Mouse (Mus musculus): Measurements from ENCODE around the gene Tradd. TPM values are rescaled to one million over a fixed set of nuclear protein-coding genes. Genes with fewer than 3 reads are reported as not detected.

The Tradd gene
- polyA plus RNA-seq, 1 experiment from 2014 or later = 26.2 TPM

GRCm38 (mm10) chr8:105269461-105269947 lies 5.1 kb upstream of the Tradd start, which contains the start of gene Hsf4:
TSS of gene Hsf4 (plus strand) at chr8:105269801.
- H3K4me3 ChIP-seq (ENCODE audit: low read depth, low read length) = peak within 1 kb of the TSS; percentile 41
- no peak within 1 kb of the TSS for H3K27ac ChIP-seq (ENCODE audit: low read depth)
- ATAC-seq (replicated peaks; ENCODE audit: low FRiP score, low TSS enrichment, low read depth) (no peak; the same call in 1 of the 2 replicates), DNase-seq (ENCODE audit: low spot score) (peak; percentile 76)
- H3K4me2 ChIP-seq (ENCODE audit: low read length) = peak within 1 kb of the TSS; percentile 82
- no peaks in the 10 kb centered on the region for H3K9me3 ChIP-seq (ENCODE audit: control insufficient read depth, low read length)
- peak within 1 kb of the TSS; percentile 11 for H3K9ac ChIP-seq (ENCODE audit: low read length)
- H3K4me1 ChIP-seq (replicated peaks; ENCODE audit: control insufficient read depth, insufficient read depth, low read length) = peaks cover 27% of the 10 kb centered on the region
- peaks cover 89% of the 10 kb centered on the region for H3K27me3 ChIP-seq (replicated peaks; ENCODE audit: control insufficient read depth, insufficient read depth, low read length)
- WGBS = under 1% methylated on average over 42 of the region's 42 CpGs
- H3K36me3 ChIP-seq (ENCODE audit: control insufficient read depth, insufficient read depth, low read length) = no peaks in the 10 kb centered on the region

DNA sequence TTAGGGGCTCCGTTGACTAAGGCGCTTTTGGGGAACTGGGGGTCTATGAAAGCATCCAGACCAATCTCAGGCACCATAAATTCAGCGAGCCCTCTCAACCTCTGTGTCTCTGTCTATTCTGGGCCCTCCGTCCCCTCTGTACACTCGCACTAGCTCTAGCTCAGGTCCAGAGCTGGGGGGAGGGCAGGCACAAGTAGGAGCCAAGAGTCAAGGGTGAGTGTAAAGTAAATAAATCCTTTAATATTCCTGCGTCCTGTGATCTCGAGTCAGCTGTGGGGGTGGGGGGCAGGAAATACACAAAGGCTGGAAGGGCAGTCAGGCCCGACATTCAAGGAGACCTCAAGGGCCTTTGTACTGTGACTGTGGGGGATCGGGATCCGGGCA lies 4.7 kb upstream of the Tradd start:
- Histone ChIP-seq H3K27me3 (replicated peaks; ENCODE audit: control insufficient read depth, insufficient read depth, low read length) (peaks cover 85% of the 10 kb centered on the region), H3K9ac (ENCODE audit: low read length) (peak overlapping the region; percentile 11; the same call in 1 of the 2 replicates), H3K36me3 (ENCODE audit: control insufficient read depth, insufficient read depth, low read length) (no peaks in the 10 kb centered on the region), H3K4me3 (ENCODE audit: low read depth, low read length) (peak overlapping the region; percentile 41), H3K9me3 (ENCODE audit: control insufficient read depth, low read length) (no peaks in the 10 kb centered on the region), H3K4me1 (replicated peaks; ENCODE audit: control insufficient read depth, insufficient read depth, low read length) (peaks cover 27% of the 10 kb centered on the region), H3K27ac (ENCODE audit: low read depth) (no peak overlapping the region), H3K4me2 (ENCODE audit: low read length) (peak overlapping the region; percentile 82)
- 4% methylated on average over 10 of the region's 10 CpGs for WGBS
- ATAC-seq (replicated peaks; ENCODE audit: low FRiP score, low TSS enrichment, low read depth) (peak; percentile 13; the same call in 1 of the 2 replicates), DNase-seq (ENCODE audit: low spot score) (no peak)

GRCm38 (mm10) chr8:105268342-105269074 lies 4.1 kb upstream of the Tradd start:
- peak; percentile 42 for ATAC-seq (replicated peaks; ENCODE audit: low FRiP score, low TSS enrichment, low read depth)
- WGBS = 2% methylated on average over 65 of the region's 65 CpGs
- peak overlapping the region; percentile 11; the same call in 1 of the 2 replicates for H3K9ac ChIP-seq (ENCODE audit: low read length)

DNA sequence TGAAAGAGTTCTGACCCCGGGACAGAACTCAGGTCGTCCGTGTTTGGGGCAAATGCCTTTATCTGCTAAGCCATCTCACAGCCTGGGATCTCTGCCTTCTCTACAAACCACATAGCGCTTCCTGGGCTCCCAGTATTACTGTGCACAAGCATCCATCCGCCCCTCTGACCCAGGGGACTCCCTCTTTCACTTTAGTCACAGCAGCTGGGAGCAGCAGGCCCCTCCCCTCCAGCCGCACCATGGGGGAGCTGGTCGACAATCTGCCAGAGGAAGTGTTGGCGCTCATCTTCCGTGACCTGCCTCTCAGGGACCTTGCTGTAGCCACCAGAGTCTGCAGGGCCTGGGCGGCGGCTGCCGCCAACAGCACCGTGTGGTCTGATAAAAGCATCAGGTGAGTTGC lies 2.4 kb upstream of the Tradd start:
- no peak overlapping the region for H3K4me3 ChIP-seq (ENCODE audit: low read depth, low read length)
- WGBS = 24% methylated on average over 13 of the region's 13 CpGs
- H3K9ac ChIP-seq (ENCODE audit: low read length) = no peak overlapping the region
- ATAC-seq (replicated peaks; ENCODE audit: low FRiP score, low TSS enrichment, low read depth) (no peak), DNase-seq (ENCODE audit: low spot score) (peak; percentile 50)
- peaks cover 74% of the 10 kb centered on the region for H3K27me3 ChIP-seq (replicated peaks; ENCODE audit: control insufficient read depth, insufficient read depth, low read length)
- H3K36me3 ChIP-seq (ENCODE audit: control insufficient read depth, insufficient read depth, low read length) = no peaks in the 10 kb centered on the region
- H3K27ac ChIP-seq (ENCODE audit: low read depth) = no peak overlapping the region
- no peak overlapping the region for H3K4me2 ChIP-seq (ENCODE audit: low read length)
- H3K9me3 ChIP-seq (ENCODE audit: control insufficient read depth, low read length) = no peaks in the 10 kb centered on the region
- peaks cover 30% of the 10 kb centered on the region for H3K4me1 ChIP-seq (replicated peaks; ENCODE audit: control insufficient read depth, insufficient read depth, low read length)

More at GRCm38 (mm10) chr8:105268342-105269074, 4.1 kb upstream of the Tradd start:
- Histone ChIP-seq H3K4me1 (replicated peaks; ENCODE audit: control insufficient read depth, insufficient read depth, low read length) (peaks cover 30% of the 10 kb centered on the region), H3K4me3 (ENCODE audit: low read depth, low read length) (peak overlapping the region; percentile 41), H3K27me3 (replicated peaks; ENCODE audit: control insufficient read depth, insufficient read depth, low read length) (peaks cover 84% of the 10 kb centered on the region), H3K27ac (ENCODE audit: low read depth) (no peak overlapping the region), H3K36me3 (ENCODE audit: control insufficient read depth, insufficient read depth, low read length) (no peaks in the 10 kb centered on the region), H3K4me2 (ENCODE audit: low read length) (peak overlapping the region; percentile 82), H3K9me3 (ENCODE audit: control insufficient read depth, low read length) (no peaks in the 10 kb centered on the region)
- DNase-seq (ENCODE audit: low spot score) = peak; percentile 85

- Histone ChIP-seq H3K9ac (ENCODE audit: low read length) (peak overlapping the region; percentile 51; the same call in 1 of the 2 replicates), H3K4me2 (ENCODE audit: low read length) (peak overlapping the region; percentile 79), H3K9me3 (ENCODE audit: control insufficient read depth, low read length) (no peaks in the 10 kb centered on the region), H3K4me1 (replicated peaks; ENCODE audit: control insufficient read depth, insufficient read depth, low read length) (peaks cover 23% of the 10 kb centered on the region), H3K4me3 (ENCODE audit: low read depth, low read length) (peak overlapping the region; percentile 71), H3K36me3 (ENCODE audit: control insufficient read depth, insufficient read depth, low read length) (no peaks in the 10 kb centered on the region), H3K27me3 (replicated peaks; ENCODE audit: control insufficient read depth, insufficient read depth, low read length) (peaks cover 69% of the 10 kb centered on the region), H3K27ac (ENCODE audit: low read depth) (no peak overlapping the region)
- ATAC-seq (replicated peaks; ENCODE audit: low FRiP score, low TSS enrichment, low read depth) = no peak
- WGBS = 9% methylated on average over 10 of the region's 10 CpGs
- DNase-seq (ENCODE audit: low spot score) = no peak
Measured at GRCm38 (mm10) chr8:105265128-105265527, 719 bp upstream of the Tradd start.

DNA sequence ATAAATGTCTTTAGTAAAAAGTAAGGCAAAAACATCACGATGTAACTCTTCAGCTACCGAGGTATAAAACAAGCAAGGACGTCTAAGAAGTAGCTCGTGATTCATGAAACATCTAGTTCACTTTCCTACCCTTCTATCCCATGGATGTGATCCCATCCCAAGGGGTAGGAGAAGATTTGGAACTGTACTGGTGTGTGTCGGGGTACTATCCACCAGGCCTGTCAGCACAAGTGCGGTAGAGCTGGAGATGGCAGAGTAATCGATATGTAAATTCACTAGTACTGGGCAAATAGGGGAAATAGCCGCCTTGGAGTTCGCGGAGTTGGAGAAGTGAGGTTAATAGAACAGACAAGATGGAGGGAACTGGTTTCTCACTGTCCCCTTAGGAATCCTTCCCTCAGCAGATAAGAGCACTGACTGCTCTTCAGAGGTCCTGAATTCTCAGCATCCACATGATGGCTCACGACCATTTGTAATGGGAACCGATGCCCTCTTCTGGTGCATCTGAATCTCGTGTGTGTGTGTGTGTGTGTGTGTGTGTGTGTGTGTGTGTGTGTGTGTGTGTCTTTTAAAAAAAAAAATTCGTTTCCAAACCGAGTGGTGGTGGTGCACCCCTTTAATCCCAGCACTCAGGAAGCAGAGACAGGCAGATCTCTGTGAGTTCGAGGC lies 1.0 kb downstream of the Tradd start:
- Histone ChIP-seq H3K27ac (ENCODE audit: low read depth) (no peak overlapping the region), H3K9ac (ENCODE audit: low read length) (no peak overlapping the region), H3K36me3 (ENCODE audit: control insufficient read depth, insufficient read depth, low read length) (no peaks in the 10 kb centered on the region), H3K4me3 (ENCODE audit: low read depth, low read length) (0 out of 2 replicates have a peak overlapping the region, but pooled peaks have one; percentile 71), H3K4me1 (replicated peaks; ENCODE audit: control insufficient read depth, insufficient read depth, low read length) (peaks cover 20% of the 10 kb centered on the region), H3K27me3 (replicated peaks; ENCODE audit: control insufficient read depth, insufficient read depth, low read length) (peaks cover 69% of the 10 kb centered on the region), H3K4me2 (ENCODE audit: low read length) (peak overlapping the region; percentile 79), H3K9me3 (ENCODE audit: control insufficient read depth, low read length) (no peaks in the 10 kb centered on the region)
- DNase-seq (ENCODE audit: low spot score) = no peak
- 46% methylated on average over 16 of the region's 16 CpGs for WGBS
- ATAC-seq (replicated peaks; ENCODE audit: low FRiP score, low TSS enrichment, low read depth) = no peak

DNA sequence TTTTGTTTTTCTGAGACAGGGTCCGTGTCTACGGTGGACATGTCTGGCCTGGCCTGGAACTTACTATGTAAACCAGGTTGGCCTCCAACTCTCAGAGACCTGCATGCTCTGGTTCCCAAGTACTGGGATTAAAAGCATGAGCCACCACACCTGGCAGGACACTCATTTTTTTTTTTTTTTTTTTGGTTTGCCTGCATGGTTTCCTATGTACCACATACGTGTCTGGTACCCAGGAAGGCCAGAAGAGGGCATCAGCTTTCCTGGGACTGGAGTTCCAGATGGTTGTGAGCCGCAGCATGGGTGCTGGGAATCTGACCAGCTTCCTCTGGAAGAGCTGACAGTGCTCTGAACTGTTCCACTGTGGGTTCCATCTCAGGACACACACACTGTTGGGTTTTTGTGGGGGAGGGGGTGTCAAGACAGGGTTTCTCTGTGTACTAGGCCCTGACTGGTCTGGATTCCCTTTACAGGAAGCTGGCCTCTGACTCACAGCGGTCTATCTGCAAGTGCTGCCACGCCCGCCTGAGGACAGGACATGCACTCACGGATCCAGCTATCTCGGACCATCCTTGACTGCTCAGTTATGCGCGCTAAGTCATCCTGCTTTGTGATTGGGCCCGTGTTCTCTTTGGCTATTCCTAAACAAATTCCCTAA lies 3.0 kb downstream of the Tradd start:
- no peaks in the 10 kb centered on the region for H3K36me3 ChIP-seq (ENCODE audit: control insufficient read depth, insufficient read depth, low read length)
- no peak overlapping the region for H3K4me3 ChIP-seq (ENCODE audit: low read depth, low read length)
- WGBS = 83% methylated on average over 12 of the region's 12 CpGs
- no peak overlapping the region for H3K27ac ChIP-seq (ENCODE audit: low read depth)
- no peak overlapping the region for H3K4me2 ChIP-seq (ENCODE audit: low read length)
- H3K27me3 ChIP-seq (replicated peaks; ENCODE audit: control insufficient read depth, insufficient read depth, low read length) = peaks cover 58% of the 10 kb centered on the region
- peaks cover 20% of the 10 kb centered on the region for H3K4me1 ChIP-seq (replicated peaks; ENCODE audit: control insufficient read depth, insufficient read depth, low read length)
- H3K9me3 ChIP-seq (ENCODE audit: control insufficient read depth, low read length) = no peaks in the 10 kb centered on the region
- H3K9ac ChIP-seq (ENCODE audit: low read length) = no peak overlapping the region
- ATAC-seq (replicated peaks; ENCODE audit: low FRiP score, low TSS enrichment, low read depth) = no peak
- DNase-seq (ENCODE audit: low spot score) = no peak

GRCm38 (mm10) chr8:105260371-105261099 lies 3.9 kb downstream of the Tradd start:
- no peaks in the 10 kb centered on the region for H3K9me3 ChIP-seq (ENCODE audit: control insufficient read depth, low read length)
- H3K4me3 ChIP-seq (ENCODE audit: low read depth, low read length) = no peak overlapping the region
- DNase-seq (ENCODE audit: low spot score) (no peak), ATAC-seq (replicated peaks; ENCODE audit: low FRiP score, low TSS enrichment, low read depth) (no peak)
- H3K27me3 ChIP-seq (replicated peaks; ENCODE audit: control insufficient read depth, insufficient read depth, low read length) = peaks cover 54% of the 10 kb centered on the region
- no peak overlapping the region for H3K4me2 ChIP-seq (ENCODE audit: low read length)
- H3K4me1 ChIP-seq (replicated peaks; ENCODE audit: control insufficient read depth, insufficient read depth, low read length) = peaks cover 20% of the 10 kb centered on the region
- H3K36me3 ChIP-seq (ENCODE audit: control insufficient read depth, insufficient read depth, low read length) = no peaks in the 10 kb centered on the region
- 78% methylated on average over 7 of the region's 7 CpGs for WGBS
- H3K9ac ChIP-seq (ENCODE audit: low read length) = no peak overlapping the region
- no peak overlapping the region for H3K27ac ChIP-seq (ENCODE audit: low read depth)
